8 mouse cellular contexts compared by ENCODE assay signal in the genomic region with DNA sequence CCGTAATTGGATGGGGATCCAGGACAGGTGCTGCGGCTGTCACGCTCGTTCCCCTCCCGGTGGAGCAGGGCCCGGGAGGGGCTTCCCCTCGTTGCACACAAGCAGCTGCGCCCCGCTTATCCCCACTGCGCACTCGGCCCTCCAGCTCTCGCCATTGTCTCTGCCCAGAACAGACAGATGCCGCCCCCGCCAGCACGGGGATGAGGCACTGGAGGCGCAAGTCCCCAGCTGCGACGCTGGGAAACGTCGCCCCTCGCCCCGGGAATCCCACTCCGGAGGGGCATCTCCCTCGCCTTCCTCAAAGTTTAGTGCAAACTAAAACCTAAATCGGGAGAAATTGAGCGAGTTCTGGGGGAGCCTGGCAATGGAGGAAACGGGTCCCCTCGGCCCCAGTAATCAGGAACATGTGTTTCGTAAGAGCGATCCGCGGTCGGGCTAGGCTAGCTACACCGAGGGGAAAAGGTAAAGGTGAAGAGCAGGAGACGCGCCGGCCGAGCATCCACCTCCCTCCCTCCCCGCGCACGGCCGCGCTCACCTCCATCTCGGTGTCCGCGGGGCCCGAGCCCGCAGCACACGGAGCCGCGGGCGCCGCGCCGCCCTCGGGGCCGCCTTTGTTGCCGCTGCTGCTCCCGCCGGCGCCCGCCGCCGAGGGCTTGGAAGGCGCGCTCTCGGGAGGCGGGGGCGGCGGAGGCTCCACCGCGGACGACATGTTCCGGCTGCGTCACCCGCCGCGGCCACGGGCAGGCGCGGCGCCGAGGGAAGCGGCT. TPM values are rescaled to one million over a fixed set of nuclear protein-coding genes. Genes with fewer than 3 reads are reported as not detected.
DNase-seq lines count a peak whose midpoint lies in the region; ATAC-seq and TF ChIP-seq lines count a peak whose summit lies in the region.

No protein-coding gene starts in this region.

- peaks cover 4% of the 10 kb centered on the region for H3K9me3 ChIP-seq in G1E (replicated peaks)
- H3K9me3 ChIP-seq in forebrain, embryonic 15.5 days = no peaks in the 10 kb centered on the region
- H3K9me3 ChIP-seq in lung, postnatal 0 days (ENCODE audit: low read length) = no peaks in the 10 kb centered on the region

- under 1% methylated on average over 77 of the region's 84 CpGs for WGBS in forebrain, embryonic 15.5 days
- WGBS in lung, postnatal 0 days = under 1% methylated on average over 59 of the region's 84 CpGs

- ATAC-seq in G1E (ENCODE audit: extremely low read depth, insufficient number of reproducible peaks, low FRiP score, poor library complexity, severe bottlenecking) = no peak
- peak; percentile 65 for ATAC-seq in forebrain, embryonic 15.5 days (replicated peaks)
- peak; percentile 41 for ATAC-seq in lung, postnatal 0 days

- peak; percentile 25 for DNase-seq in G1E (ENCODE audit: low spot score)
- DNase-seq in cerebellum, adult 11-12 months = peak; percentile 72
- peak; percentile 44 to 47 for DNase-seq in heart, postnatal 14 days
- DNase-seq in layer of hippocampus, adult 9-11 months = peak; percentile 56
- peak; percentile 52 for DNase-seq in lung, postnatal 0 days (ENCODE audit: low spot score)
- peak; percentile 21 for DNase-seq in ovary, postnatal 14 days (ENCODE audit: low spot score)
- peak; percentile 44 to 57 for DNase-seq in thymus, postnatal 10 days (ENCODE audit: low spot score in 2 of 2)

- peak overlapping the region; percentile 83 for H3K4me3 ChIP-seq in G1E (ENCODE audit: low read depth, low read length)
- H3K4me3 ChIP-seq in forebrain, embryonic 15.5 days = peak overlapping the region; percentile 81
- peak overlapping the region; percentile 88 for H3K4me3 ChIP-seq in lung, postnatal 0 days (ENCODE audit: low read depth, low read length)

- intact Hi-C loops in heart, postnatal 14 days (cut with DNase I) = no loop called here

- TF ChIP-seq CTCF in G1E (IDR thresholded peaks at IDR 0.05; ENCODE audit: low read depth, low read length) = no peak
- no peak; the same call in 1 of the 2 replicates for TF ChIP-seq CTCF in lung, postnatal 0 days (IDR thresholded peaks at IDR 0.05)

- peak overlapping the region; percentile 97 for H3K27ac ChIP-seq in forebrain, embryonic 15.5 days (replicated peaks)
- H3K27ac ChIP-seq in lung, postnatal 0 days (ENCODE audit: low read length) = peak overlapping the region; percentile 93

- no peak for TF ChIP-seq EP300 in lung, postnatal 0 days (IDR thresholded peaks at IDR 0.05)

- peak overlapping the region; percentile 83 for H3K4me2 ChIP-seq in forebrain, embryonic 15.5 days (replicated peaks)
- H3K4me2 ChIP-seq in lung, postnatal 0 days (replicated peaks; ENCODE audit: low read depth, low read length) = peak overlapping the region; percentile 80

- peaks cover 23% of the 10 kb centered on the region for H3K4me1 ChIP-seq in G1E (ENCODE audit: insufficient read depth, low read depth, low read length)
- peaks cover 8% of the 10 kb centered on the region for H3K4me1 ChIP-seq in forebrain, embryonic 15.5 days
- H3K4me1 ChIP-seq in lung, postnatal 0 days (ENCODE audit: insufficient read depth, low read depth, low read length) = no peaks in the 10 kb centered on the region

- no peaks in the 10 kb centered on the region for H3K27me3 ChIP-seq in G1E (ENCODE audit: insufficient read depth, low read length)
- no peaks in the 10 kb centered on the region for H3K27me3 ChIP-seq in forebrain, embryonic 15.5 days
- no peaks in the 10 kb centered on the region for H3K27me3 ChIP-seq in lung, postnatal 0 days (replicated peaks; ENCODE audit: insufficient read depth, low read length)

- H3K9ac ChIP-seq in forebrain, embryonic 15.5 days (replicated peaks) = peak overlapping the region; percentile 86
- H3K9ac ChIP-seq in lung, postnatal 0 days (replicated peaks; ENCODE audit: low read depth) = peak overlapping the region; percentile 83

- peaks cover 22% of the 10 kb centered on the region for H3K36me3 ChIP-seq in G1E (replicated peaks)
- peaks cover 14% of the 10 kb centered on the region for H3K36me3 ChIP-seq in forebrain, embryonic 15.5 days
- no peaks in the 10 kb centered on the region for H3K36me3 ChIP-seq in lung, postnatal 0 days (ENCODE audit: insufficient read depth, low read length)

RNA-seq across cellular contexts. Expression of a gene that starts 0.7 kb away (rescaled TPM):
- total RNA-seq in G1E (2014; fragmentation: Nextera tagmentation) (186 and 200 TPM in 2 replicates), G1E (2017) (175 and 182 TPM in 2 replicates)
- 43.8 and 45.1 TPM in 2 replicates for polyA plus RNA-seq in G1E (2012)
- 77.8 and 79.3 TPM in 2 replicates for polyA plus RNA-seq in forebrain, embryonic 15.5 days (2015; fragmentation: Nextera tagmentation; extraction: Ambion mirVana)
- total RNA-seq in heart, postnatal 14 days (2021) = 10 to 100 TPM; 39.8 to 41.2 TPM
- polyA plus RNA-seq in lung, postnatal 0 days (2015; fragmentation: Nextera tagmentation; extraction: Ambion mirVana) = 28.7 and 35.5 TPM in 2 replicates

Comparison
In these comparisons a context has a peak if more than half of its experiments do, and no peak if none do; other contexts are left out.
1. DNase-seq: peak in every context shown above with its lines; median percentile 72 in cerebellum, adult 11-12 months; 56 in layer of hippocampus, adult 9-11 months; 52 in lung, postnatal 0 days; 50 in thymus, postnatal 10 days; 46 in heart, postnatal 14 days; 25 in G1E; 21 in ovary, postnatal 14 days.